Mouse (Mus musculus) embryonic facial prominence, embryonic 12.5 days (tissue): ENCODE measurements around the gene Dlec1. TPM values are rescaled to one million over a fixed set of nuclear protein-coding genes. Genes with fewer than 3 reads are reported as not detected.

Experiments used
- ATAC-seq: fragments of 200-750 bp; cut with Nextera tagmentation; 2 replicates; pipeline ENCODE4 v1.8.0; 2017; ENCODE audit not compliant: insufficient number of reproducible peaks, insufficient read depth, low FRiP score, low TSS enrichment
- H3K27ac ChIP-seq: fragments of 300-500 bp; sonication (generic); 2 replicates; pipeline ENCODE4 v1.5.1; 2016; ENCODE audit warnings: mild to moderate bottlenecking
- H3K27me3 ChIP-seq: fragments of 300-500 bp; sonication (generic); 2 replicates; pipeline ENCODE4 v1.6.1; 2016; ENCODE audit warnings: mild to moderate bottlenecking, moderate library complexity
- H3K36me3 ChIP-seq: fragments of 300-500 bp; sonication (generic); 2 replicates; pipeline ENCODE4 v1.6.1; 2016; ENCODE audit warnings: mild to moderate bottlenecking
- H3K4me1 ChIP-seq: fragments of 300-500 bp; sonication (generic); 2 replicates; pipeline ENCODE4 v1.6.1; 2016
- H3K4me2 ChIP-seq: fragments of 300-500 bp; sonication (generic); replicated peaks from 2 replicates; pipeline ENCODE4 v1.6.1; 2016; ENCODE audit warnings: mild to moderate bottlenecking, moderate library complexity
- H3K4me3 ChIP-seq: fragments of 300-500 bp; sonication (generic); 2 replicates; pipeline ENCODE4 v1.5.1; 2016; ENCODE audit warnings: mild to moderate bottlenecking
- H3K9ac ChIP-seq: fragments of 300-500 bp; sonication (generic); 2 replicates; pipeline ENCODE4 v1.6.1; 2016; ENCODE audit warnings: mild to moderate bottlenecking, moderate library complexity
- H3K9me3 ChIP-seq: fragments of 300-500 bp; sonication (generic); 2 replicates; pipeline ENCODE4 v1.6.1; 2016; ENCODE audit warnings: mild to moderate bottlenecking, moderate library complexity
- whole genome bisulfite sequencing: fragments of 180-500 bp; shearing (Covaris S2); methylation state at CpG from one replicate; pipeline ENCODE4 v1.1.7; 2016; 5-methylcytosine and 5-hydroxymethylcytosine counted together
- polyA plus RNA-seq: library from polyadenylated mRNA; unstranded; fragments of >200 nt; fragmentation: Nextera tagmentation; extraction: Ambion mirVana; gene quantifications from 2 replicates; pipeline ENCODE4 v1.2.1, GENCODE M21; 2016

Dlec1 gene
- polyA plus RNA-seq, 1 experiment from 2014 or later, result 1.7 TPM

DNA sequence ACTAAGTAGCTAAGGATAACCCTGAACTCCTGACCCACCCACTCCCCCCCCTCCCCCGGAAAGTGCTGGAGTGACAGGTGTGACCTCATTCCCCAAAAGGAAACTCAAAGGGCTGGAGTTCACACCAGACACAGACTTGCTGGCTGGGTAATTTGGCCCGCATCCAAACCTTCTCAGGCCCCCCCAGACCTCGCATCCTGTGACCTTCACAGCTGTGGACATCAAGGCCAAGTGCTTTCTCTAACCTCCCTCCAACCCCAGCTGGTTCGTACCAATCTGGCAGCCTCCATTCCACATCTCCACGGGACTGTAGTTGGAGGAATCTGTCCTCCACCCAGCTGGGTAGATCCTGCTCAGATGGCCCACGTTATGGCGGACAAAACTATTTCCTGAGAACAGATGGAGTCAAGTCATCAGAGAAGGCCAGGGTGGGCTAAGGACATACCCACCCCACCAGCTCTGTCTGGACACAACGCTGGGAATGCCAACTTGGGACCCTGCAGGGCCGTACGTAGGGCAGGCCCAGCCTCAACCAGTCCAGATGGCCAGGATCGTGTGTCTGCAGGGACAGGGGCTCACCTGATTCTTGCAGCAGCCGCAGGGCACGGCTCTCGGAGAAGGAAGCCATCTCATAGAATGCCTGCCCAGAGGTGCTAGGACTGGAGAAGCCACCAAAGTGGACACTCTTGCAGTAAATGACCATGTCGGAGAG is 28.9 kb upstream of the Dlec1 start:
- H3K27me3 ChIP-seq, result no peaks in the 10 kb centered on the region
- H3K36me3 ChIP-seq, result peaks cover 45% of the 10 kb centered on the region
- H3K27ac ChIP-seq, result no peak overlapping the region
- H3K4me3 ChIP-seq, result no peak overlapping the region
- no peak for ATAC-seq
- peaks cover 8% of the 10 kb centered on the region; the same call in 1 of the 2 replicates for H3K4me1 ChIP-seq
- H3K4me2 ChIP-seq, result no peak overlapping the region
- WGBS, result 79% methylated on average over 15 of the region's 15 CpGs
- no peak overlapping the region for H3K9ac ChIP-seq
- H3K9me3 ChIP-seq, result no peaks in the 10 kb centered on the region

DNA sequence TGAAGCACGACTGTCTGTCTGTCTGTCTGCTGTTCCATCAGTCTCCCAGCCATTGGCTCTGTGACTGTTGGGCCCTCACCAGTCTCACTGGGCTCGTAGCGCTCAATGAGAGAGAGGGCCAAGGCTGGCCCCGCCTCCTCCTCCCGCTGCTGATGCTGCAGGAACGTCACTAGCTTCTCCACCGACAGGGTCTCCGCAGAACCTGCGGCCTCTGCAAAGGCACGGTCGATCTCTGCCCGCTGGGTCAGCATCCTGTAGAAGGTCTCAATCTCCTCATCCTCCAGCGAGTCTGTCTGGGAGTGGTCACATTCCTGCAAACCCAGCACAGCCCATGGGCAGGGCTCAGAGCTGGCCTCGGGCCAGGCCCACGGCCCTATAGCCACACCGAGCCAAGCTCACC is 26.6 kb upstream of the Dlec1 start:
- WGBS, result 70% methylated on average over 16 of the region's 16 CpGs
- Histone ChIP-seq H3K36me3 (peaks cover 50% of the 10 kb centered on the region), H3K27me3 (no peaks in the 10 kb centered on the region), H3K4me3 (no peak overlapping the region), H3K9me3 (no peaks in the 10 kb centered on the region), H3K4me2 (no peak overlapping the region), H3K4me1 (0 out of 2 replicates have a peak, but pooled peaks cover 3% of the 10 kb centered on the region), H3K27ac (no peak overlapping the region), H3K9ac (no peak overlapping the region)
- ATAC-seq, result no peak

DNA sequence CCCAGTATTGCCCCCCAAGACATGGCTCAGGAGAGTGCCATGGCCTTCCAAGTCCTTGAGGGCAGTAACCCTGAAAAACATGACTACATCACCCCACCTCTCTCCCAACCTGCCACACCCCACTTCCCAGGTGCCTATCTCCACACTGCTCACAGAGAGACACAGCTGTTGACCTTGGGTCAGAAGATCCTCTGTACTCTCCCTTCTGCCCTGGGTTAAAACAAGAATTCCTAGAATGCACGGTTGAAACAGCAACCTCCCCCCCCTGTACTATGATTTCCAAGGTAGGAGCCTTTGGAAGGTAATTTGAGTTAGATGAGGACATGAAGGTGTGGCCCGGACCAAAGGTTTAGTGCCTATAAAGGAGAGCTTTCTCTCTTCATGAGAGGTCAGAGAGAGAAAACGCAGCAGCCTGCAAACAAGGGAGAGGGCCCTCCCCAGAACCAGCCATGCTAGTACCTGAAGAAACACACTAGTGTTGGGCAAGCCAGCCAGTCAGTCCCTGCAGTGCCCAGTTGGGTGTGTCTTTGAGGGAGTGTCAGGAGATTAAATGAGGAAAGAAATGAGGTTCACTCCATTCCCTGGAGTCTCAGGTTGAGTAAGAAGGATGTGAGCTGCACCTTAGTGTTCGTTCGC is 22.1 kb upstream of the Dlec1 start:
- H3K4me3 ChIP-seq, result no peak overlapping the region
- H3K4me1 ChIP-seq, result peaks cover 10% of the 10 kb centered on the region
- no peak for ATAC-seq
- H3K27me3 ChIP-seq, result no peaks in the 10 kb centered on the region
- 75% methylated on average over 5 of the region's 5 CpGs for WGBS
- H3K36me3 ChIP-seq, result peaks cover 27% of the 10 kb centered on the region
- H3K9ac ChIP-seq, result no peak overlapping the region
- H3K27ac ChIP-seq, result no peak overlapping the region
- H3K9me3 ChIP-seq, result no peaks in the 10 kb centered on the region
- H3K4me2 ChIP-seq, result no peak overlapping the region

DNA sequence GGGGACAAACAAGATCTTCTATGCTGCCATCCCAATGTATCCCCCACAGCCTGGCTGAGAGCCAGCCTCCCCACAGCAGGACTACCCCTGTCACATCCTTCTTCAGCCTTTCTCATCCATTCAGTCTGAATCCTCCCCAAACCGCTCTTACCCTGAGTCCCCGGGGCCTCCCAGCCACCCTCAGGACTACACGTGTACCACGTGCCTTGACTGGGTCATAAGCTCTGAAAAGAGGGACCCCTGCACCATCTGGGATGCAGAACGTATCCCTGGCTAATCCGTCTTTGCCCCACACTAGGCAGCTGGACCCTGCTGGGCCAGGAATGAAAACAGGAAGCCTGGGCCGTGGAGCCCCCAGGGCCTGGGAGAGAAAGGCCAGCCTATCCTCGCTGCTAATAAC is 20.2 kb upstream of the Dlec1 start:
- no peaks in the 10 kb centered on the region for H3K9me3 ChIP-seq
- 4% methylated on average over 8 of the region's 8 CpGs for WGBS
- H3K9ac ChIP-seq, result no peak overlapping the region
- no peak overlapping the region for H3K4me2 ChIP-seq
- H3K4me1 ChIP-seq, result peaks cover 17% of the 10 kb centered on the region
- H3K4me3 ChIP-seq, result no peak overlapping the region
- ATAC-seq, result peak; percentile 53; the same call in 1 of the 2 replicates
- peak overlapping the region; percentile 47; the same call in 1 of the 2 replicates for H3K27ac ChIP-seq
- peaks cover 13% of the 10 kb centered on the region; the same call in 1 of the 2 replicates for H3K36me3 ChIP-seq
- H3K27me3 ChIP-seq, result no peaks in the 10 kb centered on the region

DNA sequence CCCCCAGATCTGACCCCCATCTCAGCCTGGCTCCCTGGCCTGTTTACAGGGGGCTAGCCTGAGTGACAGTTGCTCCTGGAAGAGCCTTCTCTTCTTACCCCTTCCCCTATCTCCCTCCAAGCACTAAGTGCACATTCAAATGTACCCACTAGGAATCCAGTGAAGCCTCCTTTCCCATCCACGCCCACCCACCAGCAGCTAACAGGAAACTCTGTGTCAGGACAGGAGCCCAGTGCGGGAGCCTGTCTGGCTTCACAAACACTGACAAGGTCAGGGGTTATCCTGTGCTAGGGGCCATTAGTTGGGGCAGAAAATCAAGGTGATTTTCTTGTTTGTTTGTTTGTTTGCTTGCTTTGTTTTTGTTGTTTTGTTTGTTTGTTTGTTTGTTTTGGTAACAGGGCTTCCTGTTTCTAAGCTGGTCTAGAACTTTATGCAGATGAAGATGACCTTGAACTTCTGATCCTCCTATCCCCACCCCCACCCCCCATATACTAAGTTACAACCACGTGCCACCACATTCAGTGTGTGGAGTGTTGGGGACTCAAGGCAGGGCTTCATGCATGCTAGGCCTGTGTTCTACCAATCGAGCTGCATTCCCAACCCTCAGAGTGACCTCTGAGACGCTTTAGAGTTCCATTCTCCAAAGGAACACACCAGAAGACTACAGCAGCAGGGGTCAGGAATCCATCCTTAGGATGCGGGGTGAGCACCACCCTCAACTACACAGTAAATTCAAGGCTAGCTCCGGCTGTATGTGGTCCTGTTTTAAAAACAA is 19.4 kb upstream of the Dlec1 start:
- Histone ChIP-seq H3K9ac (no peak overlapping the region), H3K4me1 (peaks cover 19% of the 10 kb centered on the region), H3K4me3 (no peak overlapping the region)

DNA sequence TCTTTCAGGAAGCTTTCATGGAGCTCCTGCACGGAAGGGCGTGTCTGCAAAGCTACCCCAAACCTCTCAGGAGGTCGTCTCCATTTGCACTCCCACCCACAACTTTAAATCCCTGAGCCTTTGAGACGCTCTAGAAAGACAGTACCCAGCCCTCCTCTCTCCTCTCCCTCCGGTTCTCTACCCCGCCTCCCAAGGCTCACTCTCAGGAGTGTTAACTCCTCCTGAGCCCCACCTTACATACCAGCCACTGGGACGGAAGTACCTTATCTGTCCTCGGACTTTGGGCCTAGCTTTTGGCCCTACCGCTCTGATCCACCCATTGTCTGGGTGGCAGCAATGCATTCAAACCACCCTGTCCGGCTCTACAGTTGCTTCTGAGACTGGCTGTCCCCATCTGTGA is 18.3 kb upstream of the Dlec1 start:
- no peak for ATAC-seq
- H3K4me3 ChIP-seq, result no peak overlapping the region
- no peak overlapping the region for H3K4me2 ChIP-seq
- no peaks in the 10 kb centered on the region for H3K27me3 ChIP-seq
- WGBS, result 83% methylated on average over 10 of the region's 10 CpGs
- H3K9ac ChIP-seq, result no peak overlapping the region
- H3K9me3 ChIP-seq, result no peaks in the 10 kb centered on the region
- peaks cover 29% of the 10 kb centered on the region for H3K4me1 ChIP-seq
- H3K27ac ChIP-seq, result no peak overlapping the region
- H3K36me3 ChIP-seq, result 0 out of 2 replicates have a peak, but pooled peaks cover 3% of the 10 kb centered on the region

More for the DNA sequence above, 19.4 kb upstream of the Dlec1 start:
- 52% methylated on average over 7 of the region's 7 CpGs for WGBS
- H3K4me2 ChIP-seq, result no peak overlapping the region
- no peaks in the 10 kb centered on the region for H3K9me3 ChIP-seq
- H3K27me3 ChIP-seq, result no peaks in the 10 kb centered on the region
- no peak for ATAC-seq
- H3K27ac ChIP-seq, result peak overlapping the region; percentile 47
- H3K36me3 ChIP-seq, result peaks cover 10% of the 10 kb centered on the region; the same call in 1 of the 2 replicates

DNA sequence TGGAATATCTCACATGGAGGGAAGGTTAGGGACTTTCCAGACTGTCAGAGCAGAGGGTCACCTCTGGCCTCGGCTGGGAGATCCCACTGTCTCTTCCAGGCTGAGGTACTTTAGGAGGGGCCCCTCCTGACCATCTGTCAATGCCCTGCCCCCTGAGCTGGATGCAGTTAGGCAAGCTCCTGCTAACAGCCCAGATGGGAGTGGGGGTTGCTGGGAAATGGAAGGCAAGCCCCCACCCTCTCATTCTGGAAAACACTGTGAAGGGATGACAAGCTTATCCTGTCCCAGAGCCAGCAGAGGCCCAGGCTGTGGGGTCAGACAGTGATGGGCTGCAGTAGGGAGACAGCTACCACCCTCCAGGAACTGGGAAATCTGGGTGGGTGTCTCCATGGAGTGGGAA is 15.8 kb upstream of the Dlec1 start:
- Histone ChIP-seq H3K4me3 (no peak overlapping the region), H3K27ac (no peak overlapping the region), H3K4me2 (no peak overlapping the region), H3K9ac (no peak overlapping the region), H3K27me3 (peaks cover 6% of the 10 kb centered on the region; the same call in 1 of the 2 replicates), H3K36me3 (no peaks in the 10 kb centered on the region), H3K4me1 (peaks cover 34% of the 10 kb centered on the region), H3K9me3 (no peaks in the 10 kb centered on the region)
- 38% methylated on average over 1 of the region's 1 CpGs for WGBS
- no peak for ATAC-seq

DNA sequence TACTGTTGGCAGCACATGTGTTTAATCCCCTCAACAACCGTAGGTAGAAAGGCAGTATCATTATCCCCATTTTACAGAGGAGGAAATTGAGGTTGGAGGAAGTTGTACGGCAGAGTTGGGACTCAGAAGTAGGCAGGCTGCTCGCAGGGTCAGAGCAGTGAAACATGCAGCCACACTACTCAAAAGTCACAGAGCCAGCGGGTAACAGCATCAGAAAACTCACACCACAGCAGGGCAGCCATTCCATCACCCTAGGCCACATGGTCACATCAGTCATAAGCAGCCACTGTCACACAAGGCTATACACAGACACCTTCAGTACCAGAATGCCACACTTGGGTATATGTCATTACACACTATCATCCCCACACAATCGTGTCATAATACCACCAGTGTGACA is 15.0 kb upstream of the Dlec1 start:
- Histone ChIP-seq H3K36me3 (no peaks in the 10 kb centered on the region), H3K4me3 (no peak overlapping the region), H3K27me3 (peaks cover 14% of the 10 kb centered on the region), H3K27ac (no peak overlapping the region), H3K9me3 (no peaks in the 10 kb centered on the region), H3K9ac (no peak overlapping the region), H3K4me2 (peak overlapping the region; percentile 59; the same call in 1 of the 2 replicates), H3K4me1 (peaks cover 37% of the 10 kb centered on the region)
- no peak for ATAC-seq
- 85% methylated on average over 5 of the region's 5 CpGs for WGBS

DNA sequence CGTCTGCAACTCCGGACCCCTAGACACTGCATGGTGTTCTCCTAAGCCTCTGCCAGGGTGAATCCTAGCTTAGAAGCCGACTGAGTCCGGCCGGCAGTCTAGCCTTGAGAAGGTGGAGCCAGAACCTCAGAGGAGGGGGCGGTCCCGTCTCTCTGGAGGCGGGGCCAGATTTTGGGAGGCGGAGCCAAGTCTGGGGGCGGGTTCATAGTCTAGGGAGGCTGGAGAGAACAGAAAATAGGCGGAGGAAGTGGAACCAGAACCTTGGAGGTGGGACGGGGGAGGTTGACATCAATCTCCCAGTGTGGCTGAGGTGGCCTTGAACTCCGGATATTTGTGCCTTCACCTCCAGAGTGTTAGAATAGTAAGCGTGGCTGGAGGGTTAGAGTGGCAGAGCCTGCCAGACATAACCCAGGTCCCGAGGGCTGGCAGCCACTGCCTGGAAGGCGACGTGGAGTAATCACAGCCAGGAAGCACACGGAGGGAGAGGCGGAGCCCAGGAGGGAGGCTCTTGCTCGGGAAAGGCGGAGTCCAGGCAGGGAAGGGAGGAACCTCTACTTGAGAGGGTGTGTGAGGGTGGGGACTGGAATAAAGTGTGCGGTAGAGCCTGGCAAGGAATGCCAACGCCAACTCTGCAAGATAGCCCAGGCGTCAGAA is 14.0 kb upstream of the Dlec1 start:
- H3K4me3 ChIP-seq, result peak overlapping the region; percentile 35
- H3K9me3 ChIP-seq, result no peaks in the 10 kb centered on the region
- no peaks in the 10 kb centered on the region for H3K36me3 ChIP-seq
- ATAC-seq, result peak; percentile 78
- peak overlapping the region; percentile 63 for H3K27ac ChIP-seq
- 0 out of 2 replicates have a peak overlapping the region, but pooled peaks have one; percentile 8 for H3K9ac ChIP-seq
- H3K4me2 ChIP-seq, result peak overlapping the region; percentile 59
- peaks cover 34% of the 10 kb centered on the region; the same call in 1 of the 2 replicates for H3K4me1 ChIP-seq
- 2% methylated on average over 24 of the region's 24 CpGs for WGBS
- H3K27me3 ChIP-seq, result peaks cover 15% of the 10 kb centered on the region

DNA sequence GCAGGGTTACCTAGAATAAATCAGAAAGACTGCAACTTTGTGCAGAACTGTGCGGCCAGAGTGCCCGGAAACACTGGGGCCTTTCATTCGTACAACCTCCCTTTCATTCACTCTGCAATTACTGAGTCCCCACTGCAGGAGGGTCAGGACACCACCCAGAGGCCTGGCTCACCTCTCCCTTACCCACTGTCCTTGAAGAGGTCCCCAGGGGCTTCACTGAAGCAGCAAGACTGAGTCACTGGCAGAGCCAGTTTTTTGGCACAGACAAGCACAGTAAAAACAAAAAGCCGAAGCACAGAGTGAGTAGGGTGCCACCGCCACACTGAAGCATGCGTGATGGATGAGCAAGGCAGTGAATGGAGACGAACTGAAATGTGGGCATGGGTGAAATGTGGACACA is 12.8 kb upstream of the Dlec1 start:
- no peak for ATAC-seq
- WGBS, result 43% methylated on average over 7 of the region's 7 CpGs
- Histone ChIP-seq H3K4me1 (peaks cover 38% of the 10 kb centered on the region), H3K9me3 (no peaks in the 10 kb centered on the region), H3K4me3 (no peak overlapping the region), H3K4me2 (no peak overlapping the region), H3K36me3 (no peaks in the 10 kb centered on the region), H3K27me3 (peaks cover 18% of the 10 kb centered on the region), H3K9ac (no peak overlapping the region), H3K27ac (peak overlapping the region; percentile 27; the same call in 1 of the 2 replicates)

DNA sequence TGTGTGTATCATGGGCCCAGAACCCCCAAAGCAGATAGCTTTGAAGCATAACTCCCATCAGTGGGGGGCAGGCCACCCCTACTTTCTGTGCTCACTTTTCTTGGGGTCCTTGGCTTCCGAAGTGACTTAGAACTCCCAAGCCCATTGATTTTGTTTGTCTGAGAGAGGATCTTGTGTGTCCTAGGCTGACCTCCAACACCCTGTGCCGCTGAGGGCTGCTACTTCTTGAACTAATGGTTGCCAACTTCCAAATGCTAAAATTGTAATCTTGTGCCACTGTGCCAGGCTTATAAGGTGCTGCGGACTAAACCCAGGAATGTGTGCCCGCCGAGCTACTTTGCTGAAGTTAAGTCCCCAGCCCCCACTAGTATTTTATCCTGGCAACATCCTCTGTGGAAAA is 11.8 kb upstream of the Dlec1 start:
- Histone ChIP-seq H3K27ac (no peak overlapping the region), H3K4me2 (no peak overlapping the region), H3K27me3 (peaks cover 23% of the 10 kb centered on the region), H3K9me3 (no peaks in the 10 kb centered on the region), H3K36me3 (no peaks in the 10 kb centered on the region), H3K4me1 (peaks cover 38% of the 10 kb centered on the region), H3K9ac (no peak overlapping the region), H3K4me3 (no peak overlapping the region)
- no peak for ATAC-seq
- over 99% methylated on average over 5 of the region's 5 CpGs for WGBS
